Mouse (Mus musculus) mouse embryonic stem cell (cell line): ENCODE data around the gene Scamp3.

Experiments
- in situ Hi-C, 2 experiments: fragments of 300-500 bp; cut with MboI; formaldehyde crosslinking; loops; 1 replicate in 1 of 2; 3 replicates in 1 of 2; pipeline ENCODE4 v1.14.3; 2019 to 2020; ENCODE audit warnings: low sequenced_read_pairs in 2 of 2, low pct_unique_long_range_greater_than_20kb in 1 of 2, mixed read lengths in 1 of 2; ENCODE audit not compliant: unreplicated experiment in 1 of 2

Gene Scamp3

DNA sequence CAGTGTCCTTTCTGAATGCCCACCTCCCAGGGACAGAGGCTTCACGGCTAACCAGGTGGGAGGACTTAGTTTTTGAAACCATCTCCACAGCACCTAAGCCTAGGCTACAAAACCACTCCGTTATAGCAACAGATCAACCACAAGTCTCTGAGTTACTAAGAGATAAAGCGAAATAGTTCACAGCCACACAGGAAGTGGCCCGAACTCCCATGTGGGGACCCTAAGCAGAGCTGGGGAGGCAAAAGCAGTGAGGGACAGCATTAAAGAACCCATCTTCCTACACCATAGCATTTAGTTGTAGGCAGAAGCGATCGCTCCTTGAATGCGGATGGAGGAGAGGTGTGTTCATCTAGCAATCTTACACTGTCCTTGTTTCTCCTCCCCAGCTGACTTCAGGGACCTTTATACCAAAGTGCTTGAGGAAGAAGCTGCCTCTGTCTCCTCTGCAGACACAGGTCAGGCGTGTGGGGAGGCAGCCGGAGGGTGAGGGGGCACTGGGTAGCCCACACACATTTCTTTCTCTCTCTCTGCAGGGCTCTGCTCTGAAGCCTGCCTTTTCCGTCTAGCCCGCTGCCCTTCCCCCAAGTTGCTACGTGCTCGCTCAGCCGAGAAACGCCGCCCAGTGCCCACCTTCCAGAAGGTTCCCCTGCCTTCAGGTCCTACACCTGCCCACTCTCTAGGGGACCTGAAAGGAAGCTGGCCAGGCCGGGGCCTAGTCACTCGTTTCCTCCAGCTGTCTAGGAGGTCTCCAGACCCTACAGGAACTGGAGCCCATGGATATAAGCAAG, 10.6 kb downstream of the Scamp3 start:
- in situ Hi-C loops = no loop called here

DNA sequence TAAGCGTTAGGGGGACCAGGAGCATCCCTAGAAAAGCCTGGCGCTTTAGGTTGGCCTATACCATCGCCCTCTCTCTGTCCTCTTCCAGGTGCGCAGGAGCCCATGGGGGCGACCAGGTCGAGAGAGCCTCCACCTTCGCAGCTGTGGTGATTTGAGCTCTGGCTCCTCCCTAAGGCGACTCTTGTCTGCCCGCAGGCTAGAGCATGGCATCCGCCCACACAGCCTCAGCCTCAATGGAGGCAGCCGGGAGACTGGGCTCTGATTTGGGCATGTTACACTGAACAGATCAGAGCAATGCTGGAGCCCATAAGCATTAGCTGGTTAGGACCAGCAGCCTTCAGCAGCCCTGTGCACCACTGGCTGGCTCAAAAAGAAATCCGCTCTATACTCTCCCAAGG, 11.2 kb downstream of the Scamp3 start:
- in situ Hi-C loops = no loop called here

DNA sequence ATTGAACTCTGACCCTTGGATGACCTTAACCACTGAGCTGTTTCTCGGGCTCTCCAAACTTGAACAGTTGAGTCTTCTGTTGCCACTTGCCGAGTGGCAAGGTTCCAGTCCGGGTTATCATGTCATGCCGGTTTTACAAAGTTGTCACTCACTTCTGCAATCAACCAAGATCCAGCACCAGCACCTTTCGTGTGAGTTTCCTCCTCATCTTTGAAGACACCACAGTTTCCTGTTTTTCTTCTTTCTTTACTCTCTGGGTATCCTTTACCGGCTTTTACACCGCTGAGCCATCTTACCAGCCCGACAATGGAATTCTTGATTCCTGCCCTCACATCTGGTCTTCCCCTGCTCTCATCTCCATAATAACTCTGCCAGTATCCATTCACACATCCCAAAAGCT, 13.2 kb downstream of the Scamp3 start:
- in situ Hi-C loops = no loop called here

DNA sequence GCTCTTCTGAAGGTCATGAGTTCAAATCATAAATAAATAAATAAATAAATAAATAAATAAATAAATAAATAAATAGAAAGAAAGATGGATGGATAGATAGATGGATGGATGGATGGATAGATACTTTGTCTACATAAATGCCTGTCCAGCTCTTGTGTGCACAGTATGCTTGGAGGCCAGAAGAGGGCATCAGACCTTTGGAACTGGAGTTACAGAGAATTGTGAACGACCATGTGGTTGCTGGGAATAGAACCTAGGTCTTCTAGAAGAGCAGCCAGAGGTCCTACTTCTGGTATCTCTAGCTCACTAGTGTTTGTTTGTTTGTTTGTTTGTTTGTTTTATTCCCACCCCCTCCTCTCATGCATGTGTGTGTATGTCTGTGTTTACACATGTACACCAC, 16.1 kb downstream of the Scamp3 start:
- in situ Hi-C loops = no loop called here

DNA sequence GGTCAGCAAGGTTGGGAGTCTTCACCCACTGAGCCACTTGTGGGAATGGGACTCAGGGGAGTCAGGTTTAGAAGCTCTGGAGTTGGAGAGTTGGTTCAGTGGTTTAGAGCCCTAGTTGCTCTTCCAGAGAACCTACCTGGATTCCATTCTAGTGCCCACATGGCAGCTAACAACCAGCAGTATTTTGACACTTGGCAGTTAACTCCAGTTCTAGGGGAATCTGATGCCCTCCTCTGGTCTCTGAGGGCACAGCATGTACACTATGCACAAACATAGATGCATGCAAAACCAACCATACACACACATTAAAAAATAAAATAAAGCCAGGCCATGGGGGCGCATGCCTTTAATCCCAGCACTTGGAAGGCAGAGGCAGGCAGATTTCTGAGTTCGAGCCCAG, 16.6 kb downstream of the Scamp3 start:
- in situ Hi-C loops = no loop called here

DNA sequence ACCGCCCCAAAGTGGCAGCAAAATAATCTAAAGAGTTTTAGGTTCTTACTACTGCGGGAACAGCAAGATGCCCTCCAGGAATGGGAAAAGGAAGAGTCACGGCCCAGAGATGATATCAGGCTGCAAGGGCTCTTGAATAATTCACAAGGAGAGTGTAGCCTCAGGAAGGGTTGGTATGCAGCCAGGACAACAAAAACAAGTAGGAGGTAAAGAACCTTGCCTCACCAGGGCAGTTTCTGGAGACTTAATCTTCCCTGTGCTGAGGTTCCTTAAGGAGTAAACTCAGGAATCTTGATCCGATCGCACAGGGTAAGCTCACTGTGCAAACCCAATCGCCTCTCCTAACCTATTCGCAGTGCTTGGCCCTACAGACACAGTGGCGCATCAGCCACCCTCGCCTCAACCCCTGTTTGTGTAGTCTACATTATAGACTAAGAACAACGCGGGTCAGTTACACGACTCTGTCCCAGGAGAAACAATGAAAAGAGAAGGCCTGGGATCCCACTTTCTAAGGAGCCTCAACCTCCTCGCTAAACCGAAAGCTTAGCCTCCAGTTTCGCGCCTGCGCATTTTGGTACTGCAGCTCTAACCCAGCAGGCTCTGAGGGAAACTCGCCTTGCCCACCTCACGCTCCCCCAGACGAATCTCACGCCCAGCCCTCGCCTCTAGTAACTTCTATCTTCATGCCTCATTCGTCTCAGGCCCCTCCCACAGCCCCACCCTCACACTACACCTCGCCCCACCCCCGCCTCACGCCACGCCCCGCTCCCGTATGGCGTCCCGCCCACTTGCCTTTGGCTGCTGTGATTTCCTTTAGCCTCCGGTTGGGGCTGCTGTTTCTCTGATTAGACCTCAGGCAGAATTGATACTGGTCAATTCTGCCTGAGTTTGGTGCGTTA, 19.0 kb downstream of the Scamp3 start:
- in situ Hi-C loops = no loop called here

DNA sequence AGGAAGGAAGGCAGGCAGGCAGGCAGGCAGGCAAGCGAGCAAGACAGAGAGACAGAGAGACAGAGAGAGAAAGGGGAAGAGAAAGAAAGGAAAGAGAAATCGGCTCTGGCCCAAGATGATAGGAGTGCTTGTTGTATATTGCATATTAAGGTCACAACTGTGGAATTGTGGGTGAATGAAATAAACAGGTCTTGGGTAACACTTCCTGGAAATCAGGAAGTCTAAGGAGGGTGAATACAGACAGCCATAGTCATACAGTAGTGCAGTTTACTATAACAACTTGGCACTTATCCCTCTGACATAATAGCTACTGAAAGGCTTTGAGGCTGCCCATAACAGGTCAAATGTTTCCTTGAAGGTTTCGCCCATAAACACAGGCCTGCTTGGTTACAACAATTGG, 22.6 kb downstream of the Scamp3 start:
- in situ Hi-C loops = no loop called here

DNA sequence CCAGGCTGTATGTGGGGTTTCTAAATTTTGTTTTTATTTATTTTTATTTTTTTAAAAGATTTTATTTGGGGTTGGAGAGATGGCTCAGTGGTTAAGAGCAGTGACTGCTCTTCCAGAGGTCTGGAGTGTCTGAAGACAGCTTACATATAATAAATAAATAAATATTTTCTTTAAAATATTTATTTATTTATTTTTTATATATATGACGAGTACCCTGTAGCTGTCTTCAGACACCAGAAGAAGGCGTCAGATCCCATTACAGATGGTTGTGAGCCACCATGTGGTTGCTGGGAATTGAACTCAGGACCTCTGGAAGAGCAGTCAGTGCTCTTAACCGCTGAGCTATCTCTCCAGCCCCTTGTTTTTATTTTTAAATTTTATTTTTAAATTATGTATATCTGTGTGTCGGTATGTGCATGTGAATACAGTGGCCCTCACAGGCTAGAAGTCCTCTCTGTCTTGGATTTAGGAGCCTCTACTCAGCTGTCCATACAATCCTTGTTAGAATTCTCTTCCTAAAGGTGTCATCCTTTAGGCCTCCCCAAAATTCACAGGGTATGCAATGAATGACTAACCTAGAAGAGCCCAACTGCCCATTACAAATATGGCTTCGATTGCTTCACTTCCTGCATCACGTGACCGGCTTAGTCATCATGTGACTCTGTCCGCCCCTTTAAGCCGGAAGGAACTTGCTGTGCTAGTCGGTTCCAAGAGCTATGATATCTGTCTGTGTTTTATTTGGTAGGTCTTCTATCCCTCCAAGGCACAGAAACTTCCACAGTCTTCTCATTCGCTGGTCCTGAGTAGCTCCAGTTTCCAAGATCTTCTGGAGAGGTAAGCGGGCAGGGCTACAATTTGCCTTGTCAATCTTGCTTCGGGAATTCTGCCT, 25.2 kb downstream of the Scamp3 start, which contains the start of gene Gba:
Gba (plus strand) TSS at position 676 of the 889 bp plus-strand sequence.
- in situ Hi-C loops = no loop called here

DNA sequence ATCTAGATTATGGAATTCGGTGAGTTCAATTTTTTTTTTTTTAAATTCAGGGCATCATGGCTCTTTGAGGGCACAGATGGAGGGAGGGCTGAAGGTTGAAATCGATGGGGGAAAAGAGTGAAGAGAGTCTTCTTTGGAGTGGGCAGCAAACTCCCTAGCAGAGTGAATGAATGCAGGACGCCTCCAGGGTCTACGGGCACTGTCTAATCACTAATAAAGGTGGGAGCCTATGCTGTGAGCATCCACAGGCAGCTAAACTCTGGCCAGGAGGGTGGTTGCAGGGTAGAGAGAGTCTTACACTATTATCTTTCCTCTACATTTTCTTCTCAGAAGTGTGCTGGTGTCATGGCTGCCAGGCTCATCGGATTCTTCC, 25.9 kb downstream of the Scamp3 start:
- in situ Hi-C loops = no loop called here

DNA sequence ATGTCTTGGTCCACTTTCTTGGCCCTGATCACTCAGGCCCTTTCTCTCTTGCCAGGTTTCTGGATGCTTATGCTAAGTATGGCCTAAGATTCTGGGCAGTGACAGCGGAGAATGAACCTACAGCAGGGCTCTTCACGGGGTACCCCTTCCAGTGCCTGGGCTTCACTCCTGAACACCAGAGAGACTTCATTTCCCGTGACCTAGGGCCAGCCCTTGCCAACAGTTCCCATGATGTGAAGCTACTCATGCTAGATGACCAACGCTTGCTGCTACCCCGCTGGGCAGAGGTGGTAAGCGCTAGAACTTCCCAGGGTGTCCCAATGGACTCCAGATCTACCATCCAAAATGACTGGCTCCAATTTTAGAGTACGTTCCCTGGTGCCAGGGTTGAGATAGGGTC, 28.8 kb downstream of the Scamp3 start:
- in situ Hi-C loops = no loop called here

DNA sequence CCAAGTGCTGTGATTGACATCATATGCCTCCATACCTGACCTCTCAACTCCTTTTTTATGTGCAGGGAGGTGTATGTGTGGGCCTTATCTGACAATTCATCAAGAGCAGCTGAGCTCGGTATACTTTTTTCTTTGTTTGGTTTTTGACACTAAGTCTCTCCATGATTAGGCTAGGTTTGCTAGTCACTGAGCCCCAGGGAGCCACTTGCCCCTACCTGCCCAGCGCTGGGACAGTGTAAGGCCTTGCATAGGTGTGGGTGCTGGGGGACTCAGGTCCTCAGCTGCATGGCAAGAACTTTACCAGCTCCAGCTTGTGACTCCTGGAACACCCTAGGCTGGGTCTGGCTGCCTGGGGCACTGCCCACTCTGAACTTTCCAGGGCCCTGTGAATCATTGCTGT, 29.4 kb downstream of the Scamp3 start:
- in situ Hi-C loops = no loop called here

DNA sequence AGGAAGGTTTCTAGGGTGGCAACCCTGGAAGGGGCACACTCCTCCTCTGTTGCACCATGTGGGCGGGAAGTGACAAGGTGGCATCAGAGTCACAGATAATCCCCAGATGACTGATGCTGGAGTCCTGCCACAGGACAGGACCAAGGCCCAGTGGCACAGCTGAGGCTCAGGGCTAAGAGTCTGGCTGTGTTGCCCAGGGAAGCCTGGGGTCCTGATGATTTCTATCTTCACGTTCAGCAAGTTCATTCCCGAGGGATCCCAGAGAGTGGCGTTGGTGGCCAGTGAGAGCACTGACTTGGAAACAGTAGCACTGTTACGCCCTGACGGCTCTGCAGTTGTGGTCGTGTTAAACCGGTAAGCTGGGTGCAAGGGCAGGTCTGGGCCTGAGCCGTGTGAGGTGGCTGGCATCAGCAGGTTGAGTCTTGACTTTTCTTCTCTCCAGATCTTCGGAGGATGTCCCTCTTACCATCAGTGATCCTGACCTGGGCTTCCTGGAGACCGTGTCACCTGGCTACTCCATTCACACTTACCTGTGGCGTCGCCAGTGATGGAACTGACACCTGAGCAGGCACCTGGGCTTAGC, 30.9 kb downstream of the Scamp3 start:
- in situ Hi-C loops = no loop called here

DNA sequence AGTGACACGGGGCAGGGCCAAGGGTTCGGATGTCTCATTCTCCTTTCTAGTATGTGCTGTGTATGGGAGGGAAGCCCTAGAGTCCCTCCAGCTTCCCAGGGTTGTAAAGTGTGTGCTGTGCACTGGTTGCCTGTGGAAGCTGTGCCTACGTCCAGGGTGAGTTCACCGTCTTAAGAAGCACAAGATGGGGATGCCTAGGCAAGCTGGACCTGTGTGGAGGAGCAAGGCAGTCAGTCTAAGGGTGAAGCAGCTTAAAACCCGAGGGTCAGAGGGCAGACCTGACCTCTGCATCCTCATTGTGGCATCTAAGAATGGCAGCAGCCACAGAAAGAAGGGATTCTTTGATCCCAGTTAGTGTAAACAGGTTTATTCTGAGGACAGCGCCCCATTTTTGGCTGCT, 31.5 kb downstream of the Scamp3 start:
- in situ Hi-C loops = no loop called here

DNA sequence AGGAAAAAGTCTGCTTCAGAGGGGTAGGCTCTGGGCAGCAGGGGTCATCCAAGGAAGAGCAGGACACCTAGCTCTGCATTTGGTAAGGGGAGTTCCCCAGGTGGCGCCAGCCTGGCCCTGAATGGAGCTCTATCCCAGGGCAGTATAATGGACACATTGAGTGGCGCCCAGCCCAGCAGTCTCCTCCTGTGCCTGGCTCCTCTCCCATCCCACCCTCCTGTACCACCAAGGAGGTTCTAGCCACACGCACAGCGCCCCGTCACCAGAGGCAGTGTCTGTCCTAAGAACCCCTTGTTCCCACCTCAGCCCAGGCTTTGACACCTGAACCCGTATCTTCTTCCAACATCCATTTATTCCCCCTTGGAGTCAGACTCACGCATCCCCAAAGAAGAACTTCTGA, 32.5 kb downstream of the Scamp3 start:
- in situ Hi-C loops = no loop called here

DNA sequence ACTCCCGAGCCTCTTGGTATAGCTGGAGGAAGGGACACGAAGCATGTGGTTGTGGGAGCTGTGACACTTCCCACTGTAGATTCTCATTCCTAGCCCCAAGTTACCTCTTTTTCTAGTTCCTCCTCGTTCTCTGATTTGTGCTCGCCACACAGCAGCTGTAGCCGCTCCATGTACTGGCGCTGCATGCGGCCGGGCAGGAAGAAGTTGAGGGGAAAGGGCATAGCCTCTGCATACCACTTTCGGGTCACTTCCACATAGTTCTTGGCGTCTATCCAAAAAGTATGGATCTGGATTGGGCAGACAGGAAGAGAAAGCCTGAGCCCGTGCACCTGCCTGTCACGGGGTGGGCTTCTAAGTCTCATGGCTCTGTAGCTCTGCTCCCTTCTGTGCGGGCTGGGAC, 32.9 kb downstream of the Scamp3 start:
- in situ Hi-C loops = no loop called here

DNA sequence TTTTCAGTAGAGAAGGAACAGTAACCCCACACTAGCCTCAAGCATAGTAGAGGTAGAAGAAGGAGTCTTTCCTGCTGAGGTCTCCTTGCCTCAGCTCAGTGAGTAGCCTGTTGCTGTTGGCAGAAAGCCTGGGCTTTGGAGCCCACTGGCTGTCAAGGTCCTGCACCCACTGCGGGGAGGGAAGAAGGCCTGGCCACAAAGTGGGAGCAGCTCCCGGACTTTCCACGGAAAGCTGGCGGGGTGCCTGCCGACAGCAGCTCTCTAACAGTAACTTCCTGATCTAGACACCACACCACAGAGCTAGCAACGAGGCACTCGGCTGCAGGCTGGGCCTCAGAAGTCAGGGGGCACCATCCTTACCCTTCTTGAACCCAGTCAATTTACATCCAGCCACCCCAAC, 33.5 kb downstream of the Scamp3 start:
- in situ Hi-C loops = no loop called here

DNA sequence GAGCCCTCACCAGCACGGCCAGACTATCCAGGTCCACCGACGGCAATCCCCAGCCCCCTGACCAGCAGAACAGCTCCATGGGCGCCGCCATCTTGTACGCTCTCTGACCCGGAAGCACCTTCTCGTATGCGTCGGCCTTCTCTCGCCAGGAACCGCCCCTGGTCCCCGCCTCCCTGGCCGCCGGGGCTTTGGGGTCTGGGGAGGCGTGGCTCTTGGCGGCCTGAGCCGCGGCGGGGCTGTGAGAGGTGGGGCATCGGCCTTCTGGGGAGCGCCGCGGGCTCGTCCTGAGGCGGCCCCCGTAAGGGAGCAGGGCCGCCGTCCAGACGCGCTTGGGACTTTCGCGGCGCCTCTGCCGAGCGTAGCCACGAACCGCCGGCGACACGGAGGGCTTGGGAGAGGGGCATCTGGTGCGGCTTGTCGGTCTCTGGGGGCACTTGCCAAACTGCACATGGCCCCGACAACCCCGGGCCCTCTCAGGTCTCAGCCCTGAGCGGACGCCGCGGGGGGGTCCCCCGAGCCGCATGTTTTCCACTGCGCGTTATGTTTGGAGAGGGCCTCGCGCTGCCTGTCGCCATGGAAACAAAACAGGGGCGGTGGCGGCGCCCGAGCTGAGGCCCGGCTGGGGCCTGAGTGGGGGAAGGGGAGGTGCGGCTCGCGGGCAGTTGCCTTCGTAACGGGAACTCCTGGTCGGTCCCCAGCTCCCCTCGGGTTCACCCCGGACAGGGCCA, 36.7 kb downstream of the Scamp3 start:
- in situ Hi-C loops = no loop called here
